Mouse (Mus musculus): ENCODE measurements around the gene Gabrr3.

The Gabrr3 gene

DNA sequence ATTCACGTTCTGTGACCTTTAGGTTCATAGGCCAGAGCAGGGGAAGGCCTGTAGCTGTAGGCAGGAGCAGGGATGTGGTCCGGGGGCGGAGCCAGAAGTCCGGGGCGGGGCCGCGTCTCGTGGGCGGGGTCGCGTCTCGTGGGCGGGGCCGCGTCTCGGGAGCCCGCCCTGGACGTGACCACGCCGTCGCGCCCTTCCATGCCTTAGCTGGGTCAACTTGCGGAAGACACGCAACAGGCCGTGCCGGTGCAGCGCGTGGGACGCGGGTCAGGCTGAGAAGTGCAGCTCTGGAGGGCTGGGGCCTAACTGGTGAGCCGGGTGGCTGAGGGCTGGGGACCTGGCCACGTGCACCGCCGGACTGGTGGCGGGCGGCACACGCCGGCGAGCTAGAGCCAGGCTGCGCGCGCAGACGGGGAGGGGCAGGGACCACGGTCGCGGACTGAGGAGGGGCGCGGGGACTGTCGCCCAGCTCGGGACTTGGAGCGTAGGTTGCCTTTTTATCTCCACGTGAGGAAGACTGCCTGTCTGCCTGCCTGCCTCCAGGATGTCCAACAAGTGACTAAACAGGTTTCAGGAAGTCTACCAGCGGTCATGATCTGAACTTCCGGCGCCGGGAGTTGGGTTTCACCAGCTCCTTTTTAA, 64.6 kb downstream of the Gabrr3 start, which contains the start of gene Riox2:
Gene Riox2, plus strand, starts transcription at position 139 of the 642 bp plus-strand sequence.
- peak; percentile 69 for DNase-seq (ENCODE audit: low read depth, low spot score)

DNA sequence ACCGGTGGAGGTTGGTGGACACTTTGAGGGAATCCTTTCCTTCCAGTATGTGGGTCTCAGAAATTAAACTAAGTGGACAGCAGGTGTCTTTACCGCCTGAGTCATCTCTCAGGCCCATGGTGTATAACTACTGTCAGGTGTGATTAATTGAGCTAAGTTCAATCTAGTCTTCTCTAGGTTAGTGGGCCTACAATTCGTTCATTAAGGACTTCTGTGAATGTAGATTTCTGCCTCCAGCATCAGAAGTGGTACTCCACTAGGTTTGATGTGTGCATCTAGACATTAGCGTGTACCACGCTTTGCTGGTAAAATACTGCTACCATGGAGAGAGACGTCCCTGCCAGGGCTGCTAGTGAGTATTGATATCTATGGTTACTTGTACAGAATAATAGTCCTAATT, 65.4 kb downstream of the Gabrr3 start:
- DNase-seq (ENCODE audit: low read depth, low spot score), result no peak

DNA sequence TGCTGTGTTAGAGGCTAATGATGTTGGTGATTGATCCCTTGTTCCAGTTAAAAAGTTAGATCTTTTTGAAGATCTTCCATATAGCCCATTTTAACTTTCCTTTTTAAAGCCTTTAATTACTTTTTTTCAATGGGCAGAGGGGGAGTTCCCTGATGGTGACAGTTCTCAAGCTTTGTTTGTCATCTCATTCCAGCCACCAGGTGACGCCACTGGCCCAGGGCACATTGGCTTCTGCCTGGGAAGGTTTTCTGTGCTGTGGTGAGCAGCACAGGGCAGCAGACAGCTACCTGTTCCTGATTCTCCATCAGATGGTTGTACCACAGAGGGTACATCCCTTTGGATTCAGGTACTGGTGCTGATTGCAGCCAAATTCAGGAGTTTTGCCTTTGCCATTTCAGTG, 67.7 kb downstream of the Gabrr3 start:
- peak; percentile 32 for DNase-seq (ENCODE audit: low read depth, low spot score)

DNA sequence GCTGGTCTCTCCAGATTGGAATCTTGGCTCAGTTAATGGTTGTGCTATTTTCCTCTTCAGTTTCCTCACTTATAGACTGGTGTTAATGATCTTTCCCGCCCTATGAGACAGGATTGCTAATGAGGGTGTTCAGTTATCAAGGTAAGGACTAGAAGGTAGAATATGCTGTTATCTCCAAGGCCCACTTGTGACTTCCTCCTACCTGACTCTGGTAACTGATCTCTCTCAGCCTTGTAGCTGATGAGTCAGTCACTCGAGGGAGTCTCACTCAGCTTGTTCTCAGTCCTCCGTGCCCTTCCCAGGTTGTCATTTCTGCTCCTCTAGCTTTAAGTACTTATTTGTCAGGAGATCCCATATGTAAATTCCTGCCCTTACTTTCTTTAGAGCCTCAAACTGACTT, 70.8 kb downstream of the Gabrr3 start:
- no peak for DNase-seq (ENCODE audit: low read depth, low spot score)

DNA sequence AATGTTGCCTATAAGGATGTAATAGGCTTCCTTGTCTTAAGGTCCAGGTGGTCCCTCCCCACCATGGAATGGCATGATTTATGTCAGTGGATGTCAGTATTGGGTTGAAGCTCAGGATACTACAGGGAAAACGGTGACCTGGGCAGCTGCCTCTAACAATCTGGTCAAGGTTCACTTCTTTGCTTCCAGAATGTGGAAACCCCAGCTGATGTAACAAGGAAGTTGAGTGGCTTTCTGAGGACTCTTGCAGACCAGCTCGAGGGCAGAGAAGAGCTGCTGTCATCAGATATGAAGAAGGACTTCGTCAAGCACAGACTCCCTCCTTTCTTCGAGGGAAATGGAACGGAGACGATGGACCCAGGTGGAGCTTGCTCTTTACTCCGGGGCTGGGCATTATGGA, 80.1 kb downstream of the Gabrr3 start:
- no peak for DNase-seq (ENCODE audit: low read depth, low spot score)

DNA sequence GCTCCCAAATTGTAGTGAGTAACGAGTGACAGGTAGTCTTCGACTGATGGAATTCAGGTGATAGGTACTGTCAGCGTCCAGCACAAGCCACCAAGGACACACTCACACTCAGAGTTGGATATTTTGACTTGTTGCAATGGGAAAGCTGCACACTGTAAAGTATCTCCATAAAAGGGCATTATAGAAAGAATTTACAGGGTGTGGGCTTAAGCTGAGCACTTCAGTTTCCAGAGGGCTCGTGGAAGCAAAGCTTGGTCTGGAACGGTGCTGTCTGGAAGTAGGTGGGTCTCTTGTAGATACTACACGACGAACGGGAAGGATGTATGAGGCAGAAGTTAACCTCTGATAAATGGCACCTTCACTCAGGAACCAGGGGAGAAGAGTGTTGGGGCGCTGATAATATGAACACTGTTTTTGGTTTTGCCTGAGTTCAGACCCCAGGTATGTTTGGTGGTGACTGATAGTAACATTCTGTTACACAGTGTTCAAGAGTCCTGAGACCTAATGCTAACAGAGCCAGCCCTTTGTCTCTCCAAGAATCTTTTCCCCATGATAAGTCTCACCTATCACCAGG, 80.9 kb downstream of the Gabrr3 start:
- DNase-seq (ENCODE audit: low read depth, low spot score), result no peak

DNA sequence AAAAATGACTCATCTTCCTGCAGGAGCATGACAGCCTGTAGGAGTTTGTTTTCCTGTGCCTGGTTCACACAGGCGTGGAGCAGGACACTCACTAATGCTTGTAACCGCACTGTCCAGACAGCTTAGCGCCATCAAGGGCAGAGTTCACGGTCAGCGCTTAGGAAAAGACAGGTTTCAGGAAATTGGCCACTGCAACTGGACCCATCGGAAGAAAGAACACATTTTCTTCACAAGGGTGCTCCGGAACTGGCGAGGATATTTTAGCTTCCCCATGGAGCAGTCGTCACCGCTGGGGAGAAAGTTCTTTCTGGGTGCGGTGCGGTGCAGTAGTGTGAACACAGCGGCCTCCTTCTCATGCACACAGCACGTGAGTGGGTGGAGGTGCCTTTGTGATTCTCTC, 86.1 kb downstream of the Gabrr3 start:
- DNase-seq (ENCODE audit: low read depth, low spot score), result no peak

DNA sequence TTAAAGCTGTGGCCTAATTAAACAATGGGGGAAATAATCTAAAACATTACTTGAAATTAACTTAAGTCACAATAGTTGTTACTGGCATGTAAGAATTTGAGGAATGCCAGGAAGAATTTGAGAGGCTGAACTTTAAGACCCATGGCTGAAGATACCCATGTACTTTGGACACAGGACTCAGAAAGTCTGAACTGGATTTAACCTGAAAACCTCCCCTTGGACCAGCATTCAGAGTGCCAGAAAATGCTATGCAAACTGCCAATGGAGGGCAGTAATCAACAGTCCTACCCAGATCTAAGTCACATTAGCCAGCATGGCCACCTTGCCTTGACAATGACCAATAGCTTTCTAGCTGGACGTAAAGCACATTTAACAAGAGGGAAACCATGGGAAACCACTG, 90.8 kb downstream of the Gabrr3 start:
- no peak for DNase-seq (ENCODE audit: low read depth, low spot score)

DNA sequence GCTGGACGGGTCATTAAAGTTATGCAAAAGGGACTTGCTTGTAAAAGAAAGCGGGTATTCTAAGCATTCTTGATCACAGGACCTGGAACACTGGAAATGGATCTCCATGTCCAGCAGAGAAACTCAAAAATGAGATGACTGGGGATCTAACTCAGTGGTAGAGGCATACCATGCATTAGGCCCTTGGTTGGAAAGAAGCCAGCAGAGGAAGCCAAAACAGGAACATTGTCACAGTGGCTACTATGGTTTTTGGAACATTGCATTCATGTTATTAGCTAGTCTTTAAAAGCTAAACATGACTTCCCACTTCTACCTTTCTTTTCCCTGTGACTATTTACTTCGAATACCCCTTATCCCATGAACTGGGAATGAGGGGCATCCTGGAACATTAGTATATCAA, 92.0 kb downstream of the Gabrr3 start:
- no peak for DNase-seq (ENCODE audit: low read depth, low spot score)

DNA sequence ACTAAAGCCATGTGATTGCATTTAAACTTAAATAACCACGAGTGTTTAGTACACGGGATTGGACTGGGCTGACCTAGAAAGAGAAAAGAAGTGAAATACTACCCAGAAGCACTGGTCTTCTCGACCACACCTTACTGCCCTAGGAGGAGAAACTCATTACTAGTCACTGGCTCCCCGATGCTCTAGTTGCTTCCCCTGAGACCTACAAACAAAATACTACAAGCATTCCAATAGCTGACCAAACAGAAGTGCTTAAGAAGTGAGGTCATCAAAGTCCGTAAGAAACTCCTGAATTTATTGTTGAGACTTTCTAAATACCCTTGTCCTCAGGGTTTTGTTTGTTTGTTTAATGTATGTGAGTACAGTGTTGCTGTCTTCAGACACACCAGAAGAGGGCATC, 102.7 kb downstream of the Gabrr3 start:
- DNase-seq (ENCODE audit: low read depth, low spot score), result no peak

Measured in embryo, embryonic 11.5 days (tissue).